Mouse (Mus musculus): ENCODE data around the gene Kansl1. TPM values are rescaled to one million over a fixed set of nuclear protein-coding genes. Genes with fewer than 3 reads are reported as not detected.
A peak's percentile ranks its signal among the peaks of the same experiment; 100 is the strongest.
"Not testable (repeated sequence)": the region's sequence is repeated elsewhere in the genome, so short reads cannot be mapped to it uniquely, and the experiment has no call there.

Kansl1 gene
- total RNA-seq (2022): 10 to 100 TPM; 18.5 to 22.2 (median 20.7) TPM

GRCm38 (mm10) chr11:104468751-104469268, at the start of gene Kansl1:
TSS of gene Kansl1 (minus strand) at chr11:104468861.
- DNase-seq (ENCODE audit: low spot score in 2 of 2): peak; percentile 2 to 6

- DNase-seq (ENCODE audit: low spot score in 2 of 2): no peak
Measured at GRCm38 (mm10) chr11:104512436-104512835, 43.8 kb upstream of the Kansl1 start.

DNA sequence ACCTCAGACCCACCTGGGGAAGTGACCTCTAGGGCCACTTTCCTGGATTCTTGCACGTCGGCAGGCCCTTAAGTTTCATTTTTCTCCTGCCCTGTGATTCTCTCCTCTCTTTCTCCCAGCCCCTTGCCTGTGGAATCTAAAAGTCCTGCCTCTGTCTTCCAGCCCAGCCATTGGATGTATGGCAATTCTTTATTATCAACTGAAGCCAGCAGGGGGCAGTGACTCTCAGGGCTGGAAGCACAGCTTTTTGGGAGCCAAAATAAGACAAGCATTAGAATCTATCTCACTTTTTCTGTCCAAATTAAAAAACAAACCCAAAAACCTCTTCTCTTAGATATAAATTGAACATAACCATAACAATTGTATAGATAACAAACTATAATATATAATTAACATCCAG, 41.9 kb upstream of the Kansl1 start:
- no peak for DNase-seq (ENCODE audit: low spot score in 2 of 2)

DNA sequence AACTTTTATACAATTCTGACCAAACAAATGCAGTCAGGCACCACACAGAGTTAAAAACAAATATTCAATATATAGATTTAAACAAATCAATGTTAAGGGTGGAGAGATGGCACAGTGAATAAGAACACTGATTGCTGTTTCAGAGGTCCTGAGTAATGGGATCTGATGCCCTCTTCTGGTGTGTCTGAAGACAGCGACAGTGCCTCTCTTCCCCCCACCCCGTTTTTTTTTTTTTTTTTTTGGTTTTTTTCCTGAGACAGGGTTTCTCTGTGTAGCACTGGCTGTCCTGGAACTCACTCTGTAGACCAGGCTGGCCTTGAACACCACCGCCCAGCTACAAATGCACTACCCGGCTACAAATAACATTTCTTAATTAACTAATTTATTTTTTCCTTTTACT, 39.8 kb upstream of the Kansl1 start:
- DNase-seq (ENCODE audit: low spot score in 2 of 2): no peak

DNA sequence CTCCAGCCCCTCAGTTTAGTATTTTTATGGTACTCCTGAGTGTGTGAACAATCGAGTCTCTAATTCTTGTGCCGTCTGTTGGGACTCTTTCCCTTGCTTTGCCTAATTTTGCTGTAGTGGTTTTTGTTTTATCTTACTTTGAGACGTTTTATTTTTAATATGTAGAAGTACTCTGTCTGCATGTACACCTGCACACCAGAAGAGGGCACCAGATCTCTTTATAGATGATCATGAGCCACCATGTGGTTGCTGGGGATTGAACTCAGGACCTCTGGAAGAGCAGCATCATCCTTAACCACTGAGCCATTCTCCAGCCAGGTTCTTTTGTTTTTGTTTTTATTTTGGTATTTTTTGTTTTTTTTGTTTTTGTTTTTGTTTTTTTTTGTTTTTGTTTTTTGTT, 19.6 kb upstream of the Kansl1 start:
- no peak for DNase-seq (ENCODE audit: low spot score in 2 of 2)

GRCm38 (mm10) chr11:104481971-104482370, 13.3 kb upstream of the Kansl1 start:
- no peak for DNase-seq (ENCODE audit: low spot score in 2 of 2)

DNA sequence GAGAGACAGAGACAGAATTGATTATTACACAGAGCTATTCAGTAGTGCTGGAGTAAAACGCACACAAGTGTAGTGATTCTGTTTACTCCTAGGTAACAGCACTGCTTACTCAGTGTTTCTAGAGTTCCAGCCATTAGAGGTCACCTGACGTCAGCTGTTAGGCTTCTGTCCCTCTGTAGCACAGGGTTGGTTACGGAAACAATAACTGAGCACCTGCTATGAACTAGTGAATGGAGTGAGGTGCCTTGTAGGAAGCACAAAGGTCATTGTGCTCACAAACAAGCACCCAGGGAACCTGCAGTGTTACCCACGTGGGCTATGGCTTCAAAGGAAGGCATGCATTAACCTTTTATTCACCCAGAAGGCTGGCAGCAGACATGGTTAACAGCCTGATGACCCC, 10.8 kb upstream of the Kansl1 start:
- DNase-seq (ENCODE audit: low spot score in 2 of 2): no peak

- DNase-seq (ENCODE audit: low spot score in 2 of 2): peak; percentile 76 to 83
Measured at GRCm38 (mm10) chr11:104469371-104469835, 742 bp upstream of the Kansl1 start.

GRCm38 (mm10) chr11:104467698-104468097, 963 bp downstream of the Kansl1 start:
- DNase-seq (ENCODE audit: low spot score in 2 of 2): no peak

GRCm38 (mm10) chr11:104461551-104461950, 7.1 kb downstream of the Kansl1 start:
- DNase-seq (ENCODE audit: low spot score in 2 of 2): peak in 1 of 2 experiments; percentile 11

DNA sequence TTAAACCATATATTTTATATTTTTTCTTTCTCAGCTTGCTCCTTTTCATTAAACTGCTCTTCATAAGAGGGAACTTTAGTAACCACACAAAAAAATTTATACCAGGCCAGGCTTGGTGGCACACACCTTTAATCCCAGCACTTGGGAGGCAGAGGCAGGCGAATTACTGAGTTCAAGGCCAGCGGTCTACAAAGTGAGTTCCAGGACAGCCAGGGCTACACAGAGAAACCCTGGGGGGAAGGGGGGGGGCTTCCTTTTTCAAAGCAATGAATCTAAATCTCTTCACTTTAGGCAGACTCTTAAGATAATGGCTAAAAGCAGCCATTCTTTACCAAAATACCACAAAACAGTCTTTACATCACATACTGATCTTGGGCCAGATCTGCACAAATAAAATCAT, 9.0 kb downstream of the Kansl1 start:
- no peak for DNase-seq (ENCODE audit: low spot score in 2 of 2)

DNA sequence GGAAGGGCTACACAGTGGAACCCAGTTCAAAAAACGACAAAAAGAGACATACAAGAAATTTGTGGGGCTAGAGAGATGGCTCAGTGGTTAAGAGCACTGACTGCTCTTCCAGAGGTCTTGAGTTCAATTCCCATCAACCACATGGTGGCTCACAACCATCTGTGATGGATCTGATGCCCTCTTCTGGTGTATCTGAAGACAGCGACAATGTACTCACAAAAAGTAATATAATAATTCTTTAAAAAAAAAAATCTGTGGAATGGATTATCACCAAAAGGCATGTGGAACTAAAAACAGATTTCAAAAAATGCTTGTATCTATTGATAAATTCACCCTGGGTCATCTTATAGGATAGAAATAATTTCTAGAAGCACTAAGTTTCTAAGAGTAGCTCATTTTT, 10.2 kb downstream of the Kansl1 start:
- DNase-seq (ENCODE audit: low spot score in 2 of 2): no peak

DNA sequence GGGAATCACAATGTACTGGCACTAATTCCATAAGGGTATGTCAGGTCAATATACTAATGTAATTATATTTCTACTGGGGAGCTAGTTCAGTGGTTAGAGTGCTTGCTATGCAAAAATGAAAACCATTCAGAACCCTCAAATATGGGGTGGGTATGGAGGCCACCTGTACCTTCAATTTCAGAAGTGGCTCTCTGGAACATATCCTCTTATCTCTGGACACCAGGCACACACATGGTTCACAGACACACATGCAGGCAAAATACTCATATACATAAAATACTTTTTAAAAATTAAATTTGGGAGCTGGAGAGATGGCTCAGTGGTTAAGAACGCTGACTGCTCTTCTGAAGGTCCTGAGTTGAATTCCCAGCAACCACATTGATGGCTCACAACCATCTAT, 16.0 kb downstream of the Kansl1 start:
- no peak for DNase-seq (ENCODE audit: low spot score in 2 of 2)

- DNase-seq (ENCODE audit: low spot score in 2 of 2): no peak
Measured at GRCm38 (mm10) chr11:104451239-104451638, 17.4 kb downstream of the Kansl1 start.

GRCm38 (mm10) chr11:104448499-104448898, 20.2 kb downstream of the Kansl1 start:
- DNase-seq (ENCODE audit: low spot score in 2 of 2): not testable (repeated sequence)

DNA sequence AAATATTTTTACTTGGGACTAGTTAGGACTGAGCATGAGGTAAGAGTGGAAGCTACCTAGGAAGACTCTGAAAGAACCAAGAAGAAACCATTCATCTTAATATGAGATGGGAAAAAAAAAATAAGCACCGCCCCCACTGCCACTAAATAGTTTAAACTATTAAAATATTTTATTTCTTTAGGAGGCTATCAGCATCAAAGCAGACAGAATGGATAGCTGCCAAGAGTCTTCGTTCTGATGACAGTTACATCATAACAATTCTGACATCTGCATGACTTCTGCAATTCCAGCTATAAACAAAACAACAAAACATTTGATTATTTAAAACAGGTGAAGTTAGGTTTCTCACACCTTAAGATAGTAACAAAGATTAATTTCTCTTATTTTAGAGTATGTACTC, 23.1 kb downstream of the Kansl1 start:
- DNase-seq (ENCODE audit: low spot score in 2 of 2): no peak

- no peak for DNase-seq (ENCODE audit: low spot score in 2 of 2)
Measured at GRCm38 (mm10) chr11:104445044-104445443, 23.6 kb downstream of the Kansl1 start.

- DNase-seq (ENCODE audit: low spot score in 2 of 2): no peak
Measured at GRCm38 (mm10) chr11:104443359-104443758, 25.3 kb downstream of the Kansl1 start.

- peak; percentile 83 to 91 for DNase-seq (ENCODE audit: low spot score in 2 of 2)
Measured at GRCm38 (mm10) chr11:104442333-104443136, 26.1 kb downstream of the Kansl1 start.

GRCm38 (mm10) chr11:104441475-104442332, 27.0 kb downstream of the Kansl1 start:
- peak; percentile 62 to 73 for DNase-seq (ENCODE audit: low spot score in 2 of 2)

DNA sequence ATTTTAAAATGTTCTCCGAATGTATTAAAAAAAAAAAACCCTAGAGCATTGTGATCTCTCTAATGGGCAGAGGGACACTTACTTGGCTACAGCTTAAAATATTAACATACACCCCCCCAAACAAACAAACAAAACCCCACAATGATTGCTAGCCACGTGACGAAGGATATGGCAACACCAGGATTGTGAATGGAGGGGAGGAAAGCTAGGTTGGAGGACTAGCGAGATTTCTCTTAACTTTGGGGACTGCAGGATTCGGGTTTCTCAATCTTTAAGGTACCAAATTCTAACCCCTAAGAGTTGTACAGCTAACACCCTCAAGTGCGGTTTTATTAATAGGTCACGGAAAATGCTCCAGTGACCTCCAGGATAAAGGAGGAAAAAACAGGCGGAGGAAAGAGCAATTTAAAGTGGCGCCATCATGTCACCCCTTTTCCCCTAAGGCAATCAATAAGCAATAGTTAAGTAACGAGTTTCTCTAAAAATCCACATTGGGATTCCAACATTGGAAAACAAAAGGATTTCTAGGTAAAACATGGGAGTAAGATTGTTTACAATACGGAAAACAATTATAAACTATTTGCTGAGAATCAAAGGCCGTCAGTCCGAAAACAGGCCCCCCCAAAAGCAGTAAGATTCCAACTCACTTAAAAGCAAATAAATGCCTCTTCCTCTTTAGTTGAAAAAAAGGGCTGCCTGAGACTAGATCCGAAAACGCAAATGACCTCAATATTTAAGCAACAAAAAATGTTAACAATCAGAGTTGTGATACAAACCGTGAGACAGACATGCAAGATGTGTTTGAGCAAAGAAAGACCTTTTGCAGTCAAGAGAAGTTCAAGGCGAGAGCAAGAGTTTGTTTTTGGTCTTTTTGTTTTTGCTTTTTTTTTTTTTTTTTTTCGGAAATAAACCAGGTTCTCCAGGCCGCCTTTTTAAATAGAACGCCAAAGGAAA, 27.9 kb downstream of the Kansl1 start:
- DNase-seq (ENCODE audit: low spot score in 2 of 2): no peak
